Mouse (Mus musculus) CH12.LX (cell line): ENCODE results near the gene Stn1. TPM values are rescaled to one million over a fixed set of nuclear protein-coding genes. Genes with fewer than 3 reads are reported as not detected.

Experiments
- DNase-seq: peaks from one replicate; pipeline ENCODE4 v3.0.0-alpha.2; 2013; ENCODE audit errors: extremely low read depth
- H3K27ac ChIP-seq: 2 replicates; pipeline ENCODE4 v1.5.1; 2012; ENCODE audit warnings: low read depth, mild to moderate bottlenecking, control low read depth, moderate library complexity; ENCODE audit not compliant: insufficient read depth
- H3K27me3 ChIP-seq: replicated peaks from 2 replicates; pipeline ENCODE3; 2012; ENCODE audit warnings: inconsistent platforms
- H3K36me3 ChIP-seq, 2 experiments: replicated peaks in 1 of 2; 2 replicates each; pipeline versions ENCODE3 to v1.6.1; 2012; ENCODE audit warnings: inconsistent platforms in 1 of 2, low read length in 1 of 2, mild to moderate bottlenecking in 1 of 2, mixed read lengths in 1 of 2, moderate library complexity in 1 of 2; ENCODE audit not compliant: control insufficient read depth in 1 of 2, insufficient read depth in 1 of 2
- H3K4me1 ChIP-seq, 2 experiments: 2 replicates each; pipeline ENCODE4 v1.6.1; 2012; ENCODE audit warnings: inconsistent platforms in 1 of 2, moderate library complexity in 1 of 2; ENCODE audit not compliant: insufficient read depth in 2 of 2, control insufficient read depth in 1 of 2
- H3K4me2 ChIP-seq: 2 replicates; pipeline ENCODE4 v1.6.1; 2012; ENCODE audit warnings: low read depth, mild to moderate bottlenecking, control low read depth; ENCODE audit not compliant: poor library complexity, insufficient read depth, severe bottlenecking
- H3K4me3 ChIP-seq, 3 experiments: fragments of 150-350 bp in 1 of 3; sonication (generic) in 1 of 3; replicated peaks in 1 of 3; 2 replicates each; pipeline versions ENCODE3 to v1.5.1; 2011 to 2012; ENCODE audit warnings: low read depth in 2 of 3, low read length in 2 of 3, mild to moderate bottlenecking in 2 of 3, moderate library complexity in 2 of 3, control low read depth in 1 of 3, improper control_type of control experiment in 1 of 3, inconsistent platforms in 1 of 3, mixed read lengths in 1 of 3; ENCODE audit not compliant: poor library complexity in 1 of 3
- H3K79me2 ChIP-seq: replicated peaks from 2 replicates; pipeline ENCODE4 v1.6.1; 2012; ENCODE audit warnings: mild to moderate bottlenecking, moderate library complexity; ENCODE audit not compliant: control insufficient read depth, poor library complexity, insufficient read depth, severe bottlenecking; ENCODE audit errors: extremely low read depth
- H3K9ac ChIP-seq: 2 replicates; pipeline ENCODE4 v1.6.1; 2012; ENCODE audit warnings: low read depth, mild to moderate bottlenecking, control low read depth, moderate library complexity; ENCODE audit not compliant: insufficient read depth
- H3K9me3 ChIP-seq: replicated peaks from 2 replicates; pipeline ENCODE3; 2012; ENCODE audit warnings: low read length, inconsistent platforms, mixed read lengths
- BHLHE40 ChIP-seq: IDR thresholded peaks from 2 replicates; pipeline ENCODE4 v1.6.1; 2011; ENCODE audit warnings: mild to moderate bottlenecking, low read depth, low read length, improper control_type of control experiment
- CHD1 ChIP-seq: IDR thresholded peaks from 2 replicates; pipeline ENCODE4 v1.6.1; 2012; ENCODE audit warnings: low read depth, low read length, improper control_type of control experiment, inconsistent platforms
- CHD2 ChIP-seq: IDR thresholded peaks from 2 replicates; pipeline ENCODE4 v1.6.1; 2011; ENCODE audit warnings: low read length, improper control_type of control experiment
- CTCF ChIP-seq, 2 experiments: IDR thresholded peaks in 1 of 2; conservative IDR thresholded peaks in 1 of 2; 2 replicates each; pipeline ENCODE4 v1.5.1; 2011 to 2012; ENCODE audit warnings: low read depth in 2 of 2, low read length in 2 of 2, improper control_type of control experiment in 1 of 2, inconsistent platforms in 1 of 2, mild to moderate bottlenecking in 1 of 2, moderate library complexity in 1 of 2
- E2F4 ChIP-seq: IDR thresholded peaks from 2 replicates; pipeline ENCODE4 v1.6.1; 2011; ENCODE audit warnings: low read depth, low read length, improper control_type of control experiment; ENCODE audit not compliant: insufficient replicate concordance
- ELF1 ChIP-seq: IDR thresholded peaks from 2 replicates; pipeline ENCODE4 v1.6.1; 2014; ENCODE audit warnings: low read depth, mild to moderate bottlenecking, inconsistent platforms, low read length, improper control_type of control experiment
- EP300 ChIP-seq: IDR thresholded peaks from 2 replicates; pipeline ENCODE4 v1.6.1; 2011; ENCODE audit warnings: low read length, improper control_type of control experiment
- ETS1 ChIP-seq: conservative IDR thresholded peaks from 2 replicates; pipeline ENCODE4 v1.6.1; 2012; ENCODE audit warnings: low read depth, mild to moderate bottlenecking, inconsistent platforms, low read length, improper control_type of control experiment, moderate library complexity
- GABPA ChIP-seq: IDR thresholded peaks from 2 replicates; pipeline ENCODE4 v1.6.1; 2012; ENCODE audit warnings: low read depth, low read length, improper control_type of control experiment, inconsistent platforms; ENCODE audit not compliant: insufficient replicate concordance
- HCFC1 ChIP-seq: IDR thresholded peaks from 2 replicates; pipeline ENCODE4 v1.6.1; 2012; ENCODE audit warnings: low read depth, mild to moderate bottlenecking, inconsistent platforms, low read length, improper control_type of control experiment
- IRF4 ChIP-seq: IDR thresholded peaks from 2 replicates; pipeline ENCODE4 v1.6.1; 2014; ENCODE audit warnings: low read depth, mild to moderate bottlenecking, inconsistent platforms, low read length, improper control_type of control experiment
- JUN ChIP-seq: IDR thresholded peaks from 2 replicates; pipeline ENCODE4 v1.6.1; 2011; ENCODE audit warnings: low read depth, mild to moderate bottlenecking, low read length, improper control_type of control experiment, moderate library complexity; ENCODE audit not compliant: insufficient read depth
- JUND ChIP-seq: conservative IDR thresholded peaks from 2 replicates; pipeline ENCODE4 v1.6.1; 2011; ENCODE audit warnings: low read depth, low read length, improper control_type of control experiment
- KAT2A ChIP-seq: IDR thresholded peaks from 2 replicates; pipeline ENCODE4 v1.6.1; 2012; ENCODE audit warnings: low read length, improper control_type of control experiment, inconsistent platforms; ENCODE audit not compliant: insufficient replicate concordance
- MAFK ChIP-seq: IDR thresholded peaks from 2 replicates; pipeline ENCODE4 v1.6.1; 2011; ENCODE audit warnings: low read length, improper control_type of control experiment; ENCODE audit not compliant: insufficient replicate concordance
- MAX ChIP-seq: IDR thresholded peaks from 2 replicates; pipeline ENCODE4 v1.6.1; 2011; ENCODE audit warnings: low read length, improper control_type of control experiment
- MAZ ChIP-seq: IDR thresholded peaks from 2 replicates; pipeline ENCODE4 v1.6.1; 2012; ENCODE audit warnings: low read depth, mild to moderate bottlenecking, inconsistent platforms, low read length, improper control_type of control experiment, moderate library complexity
- MEF2A ChIP-seq: IDR thresholded peaks from 2 replicates; pipeline ENCODE4 v1.6.1; 2014; ENCODE audit warnings: low read depth, mild to moderate bottlenecking, inconsistent platforms, low read length, improper control_type of control experiment, borderline replicate concordance
- MXI1 ChIP-seq: IDR thresholded peaks from 2 replicates; pipeline ENCODE4 v1.6.1; 2011; ENCODE audit warnings: mild to moderate bottlenecking, low read depth, low read length, improper control_type of control experiment
- MYC ChIP-seq: IDR thresholded peaks from 2 replicates; pipeline ENCODE4 v1.6.1; 2011; ENCODE audit warnings: low read depth, mild to moderate bottlenecking, improper control_type of control experiment, low read length
- NELFE ChIP-seq: IDR thresholded peaks from 2 replicates; pipeline ENCODE4 v1.6.1; 2011; ENCODE audit warnings: low read depth, low read length, improper control_type of control experiment
- NRF1 ChIP-seq: IDR thresholded peaks from 2 replicates; pipeline ENCODE4 v1.6.1; 2014; ENCODE audit warnings: low read depth, mild to moderate bottlenecking, inconsistent platforms, low read length, improper control_type of control experiment, moderate library complexity
- PAX5 ChIP-seq: IDR thresholded peaks from 2 replicates; pipeline ENCODE4 v1.6.1; 2012; ENCODE audit warnings: low read length, inconsistent platforms, mixed read lengths
- POLR2A ChIP-seq: IDR thresholded peaks from 2 replicates; pipeline ENCODE4 v1.6.1; 2011; ENCODE audit warnings: low read depth, mild to moderate bottlenecking, improper control_type of control experiment, low read length
- POLR2AphosphoS2 ChIP-seq: IDR thresholded peaks from 2 replicates; pipeline ENCODE4 v1.6.1; 2011; ENCODE audit warnings: low read depth, low read length, improper control_type of control experiment
- RAD21 ChIP-seq: IDR thresholded peaks from 2 replicates; pipeline ENCODE4 v1.6.1; 2011; ENCODE audit warnings: low read depth, mild to moderate bottlenecking, low read length, improper control_type of control experiment, moderate library complexity
- RCOR1 ChIP-seq: conservative IDR thresholded peaks from 2 replicates; pipeline ENCODE4 v1.6.1; 2012; ENCODE audit warnings: low read depth, mild to moderate bottlenecking, inconsistent platforms, low read length, improper control_type of control experiment
- SIN3A ChIP-seq: IDR thresholded peaks from 2 replicates; pipeline ENCODE4 v1.6.1; 2012; ENCODE audit warnings: low read length, improper control_type of control experiment, inconsistent platforms
- SMC3 ChIP-seq: IDR thresholded peaks from 2 replicates; pipeline ENCODE4 v1.6.1; 2011; ENCODE audit warnings: low read depth, low read length, improper control_type of control experiment
- TBP ChIP-seq: conservative IDR thresholded peaks from 2 replicates; pipeline ENCODE4 v1.6.1; 2011; ENCODE audit warnings: low read depth, low read length, improper control_type of control experiment
- TCF12 ChIP-seq: IDR thresholded peaks from 2 replicates; pipeline ENCODE4 v1.6.1; 2014; ENCODE audit warnings: low read depth, mild to moderate bottlenecking, inconsistent platforms, low read length, improper control_type of control experiment
- UBTF ChIP-seq: IDR thresholded peaks from 2 replicates; pipeline ENCODE4 v1.6.1; 2012; ENCODE audit warnings: low read depth, mild to moderate bottlenecking, inconsistent platforms, low read length, improper control_type of control experiment, moderate library complexity
- USF1 ChIP-seq: IDR thresholded peaks from 2 replicates; pipeline ENCODE4 v1.6.1; 2014; ENCODE audit warnings: low read depth, mild to moderate bottlenecking, inconsistent platforms, low read length, improper control_type of control experiment
- USF2 ChIP-seq: conservative IDR thresholded peaks from 2 replicates; pipeline ENCODE4 v1.6.1; 2011; ENCODE audit warnings: low read depth, low read length, improper control_type of control experiment
- ZC3H11A ChIP-seq: IDR thresholded peaks from 2 replicates; pipeline ENCODE4 v1.6.1; 2012; ENCODE audit warnings: low read depth, mild to moderate bottlenecking, inconsistent platforms, low read length, improper control_type of control experiment
- ZKSCAN1 ChIP-seq: IDR thresholded peaks from 2 replicates; pipeline ENCODE4 v1.6.1; 2012; ENCODE audit warnings: low read depth, inconsistent platforms, low read length, improper control_type of control experiment, borderline replicate concordance
- ZMIZ1 ChIP-seq: IDR thresholded peaks from 2 replicates; pipeline ENCODE4 v1.6.1; 2012; ENCODE audit warnings: low read depth, mild to moderate bottlenecking, inconsistent platforms, low read length, improper control_type of control experiment
- ZNF384 ChIP-seq: IDR thresholded peaks from 2 replicates; pipeline ENCODE4 v1.6.1; 2012; ENCODE audit warnings: low read depth, low read length, improper control_type of control experiment, inconsistent platforms
- dilution Hi-C: fragments of 300-500 bp; cut with MboI; formaldehyde crosslinking; loops from 2 replicates; pipeline ENCODE4 v1.14.3; 2020; ENCODE audit warnings: low sequenced_read_pairs; ENCODE audit not compliant: extremely low pct_unique_long_range_greater_than_20kb, extremely low pct_ligation_motif_present
- in situ Hi-C: fragments of 300-500 bp; cut with MboI; formaldehyde crosslinking; loops from 3 replicates; pipeline ENCODE4 v1.14.3; 2019; ENCODE audit warnings: low sequenced_read_pairs, low pct_ligation_motif_present, low pct_unique_long_range_greater_than_20kb, mixed read lengths
- polyA plus RNA-seq: library from polyadenylated mRNA; unstranded; fragments of >175 nt; gene quantifications from 2 replicates; pipeline ENCODE4 v1.2.1, GENCODE M21; 2012; ENCODE audit warnings: low read depth; ENCODE audit not compliant: insufficient read length
- total RNA-seq, 2 experiments: library from RNA; depleted of rRNA; stranded (reverse); fragments of 300-350 nt in 1 of 2; fragments of >200 nt in 1 of 2; gene quantifications; 2 replicates each; pipeline ENCODE4 v1.2.3; 2012 to 2014

The Stn1 gene
- total and polyA plus RNA-seq, 3 experiments = 18.3 to 35.7 (median 25.3) TPM

GRCm38 (mm10) chr19:47538801-47539200, 1.5 kb upstream of the Stn1 start:
- Histone ChIP-seq H3K27ac (no peak overlapping the region), H3K4me1 (peaks cover 8 to 35% of the 10 kb centered on the region in 2 experiments; a peak in 3 of 4 replicates), H3K4me2 (peak overlapping the region; percentile 95), H3K4me3 (no peak overlapping the region), H3K9ac (no peak overlapping the region), H3K9me3 (no peaks in the 10 kb centered on the region), H3K79me2 (no peaks in the 10 kb centered on the region), H3K36me3 (peaks cover 0 to 8% of the 10 kb centered on the region in 2 experiments), H3K27me3 (peaks cover 46% of the 10 kb centered on the region)
- dilution Hi-C loops = no loop called here
- peak; percentile 73 for DNase-seq
- in situ Hi-C loops = loop anchor here (10.0 kb wide), 1 partner anchor 46 kb away; no protein-coding TSS in a partner anchor
- TF ChIP-seq PAX5 = no peak
- TF ChIP-seq CHD1 = no peak
- no peak for TF ChIP-seq JUN
- TF ChIP-seq BHLHE40 = 0 out of 2 replicates have a peak, but pooled peaks have one; percentile 37
- no peak for TF ChIP-seq NRF1
- TF ChIP-seq KAT2A = no peak
- no peak for TF ChIP-seq E2F4
- TF ChIP-seq ETS1 = 0 out of 2 replicates have a peak, but pooled peaks have one; percentile 33
- TF ChIP-seq CTCF (conservative IDR thresholded peaks at IDR 0.05 in 1 of 2, IDR thresholded peaks at IDR 0.05 in 1 of 2; ENCODE audit: low read depth in 2 of 2, low read length in 2 of 2) = no peak
- no peak for TF ChIP-seq MAX
- no peak for TF ChIP-seq SIN3A
- no peak for TF ChIP-seq SMC3
- no peak for TF ChIP-seq ZMIZ1
- no peak for TF ChIP-seq MXI1
- TF ChIP-seq POLR2A = no peak
- TF ChIP-seq MEF2A = no peak
- TF ChIP-seq RAD21 = no peak
- TF ChIP-seq ZC3H11A = no peak
- TF ChIP-seq MAFK = peak; percentile 60; the same call in 1 of the 2 replicates
- no peak for TF ChIP-seq GABPA
- no peak for TF ChIP-seq NELFE
- no peak for TF ChIP-seq TCF12
- TF ChIP-seq POLR2AphosphoS2 = no peak
- TF ChIP-seq HCFC1 = no peak
- no peak for TF ChIP-seq CHD2
- no peak for TF ChIP-seq MAZ
- no peak for TF ChIP-seq USF2
- TF ChIP-seq ELF1 = no peak
- no peak for TF ChIP-seq ZKSCAN1
- TF ChIP-seq ZNF384 = 0 out of 2 replicates have a peak, but pooled peaks have one; percentile 19
- TF ChIP-seq JUND = 0 out of 2 replicates have a peak, but pooled peaks have one; percentile 6
- no peak for TF ChIP-seq MYC
- no peak for TF ChIP-seq RCOR1
- TF ChIP-seq TBP = no peak
- peak; percentile 67 for TF ChIP-seq IRF4
- peak; percentile 70 for TF ChIP-seq EP300
- TF ChIP-seq UBTF = no peak
- no peak for TF ChIP-seq USF1
